Mouse (Mus musculus) kidney, adult 8-10 months (tissue): ENCODE data around the gene Esrrg.
A peak's percentile ranks its signal among the peaks of the same experiment; 100 is the strongest.

Experiments used
- DNase-seq, 2 experiments: peaks; one replicate each; pipeline ENCODE4 v3.0.0; 2022

The Esrrg gene

DNA sequence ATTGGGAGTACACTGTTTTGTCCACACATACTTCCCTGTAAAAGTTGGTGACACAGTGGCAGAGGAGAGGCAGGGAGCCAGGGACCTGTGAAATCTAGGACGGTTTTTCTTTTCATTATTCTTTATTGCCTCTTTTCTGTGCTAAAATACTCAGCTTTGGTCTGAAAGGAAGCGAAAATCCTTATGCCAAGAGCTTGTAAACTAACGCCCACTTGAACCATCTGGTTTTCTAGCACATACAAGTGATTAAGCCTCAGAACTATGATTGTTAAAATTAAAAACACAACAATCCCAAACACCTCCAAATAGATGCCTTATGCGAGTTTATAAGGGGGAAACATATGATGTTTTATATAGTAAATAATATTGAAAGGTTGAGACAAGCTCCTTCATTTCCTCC, 176.6 kb downstream of the Esrrg start:
- no peak for DNase-seq

GRCm38 (mm10) chr1:187787055-187788016, 178.7 kb downstream of the Esrrg start:
- no peak for DNase-seq

DNA sequence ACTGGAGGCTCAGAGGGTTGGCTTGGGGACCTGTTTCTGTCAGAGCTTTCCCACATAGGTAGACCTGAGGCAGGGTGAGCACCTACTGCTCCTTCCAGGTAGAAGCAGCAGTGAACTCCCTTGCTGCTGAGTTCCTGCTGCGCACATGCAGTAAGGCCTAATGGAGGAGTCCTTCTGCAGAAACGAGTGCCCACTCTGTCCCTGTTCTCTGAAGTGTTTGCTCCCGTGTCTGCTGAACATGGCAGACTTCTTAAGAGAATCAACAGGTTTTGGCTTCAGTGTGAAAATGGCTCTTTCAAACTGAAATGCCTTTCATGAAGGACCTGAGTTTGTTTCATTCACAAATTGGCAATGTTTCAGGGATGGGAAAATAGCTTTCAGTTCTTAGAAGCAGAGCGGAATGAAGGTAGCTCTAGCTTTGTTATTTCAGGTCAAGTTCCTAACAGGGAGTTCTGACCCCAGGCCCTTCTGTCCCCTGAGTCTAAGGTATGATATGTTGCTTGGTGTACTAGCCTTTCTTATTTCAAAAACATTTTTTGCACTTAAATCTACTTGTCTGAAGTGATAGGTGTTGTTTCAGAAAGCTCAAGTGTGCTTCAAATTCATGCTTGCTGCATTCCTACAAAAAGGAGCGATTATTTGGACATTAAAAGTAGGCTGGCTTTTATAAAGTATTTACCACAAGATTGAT, 185.8 kb downstream of the Esrrg start:
- DNase-seq: no peak

GRCm38 (mm10) chr1:187795551-187795950, 187.0 kb downstream of the Esrrg start:
- DNase-seq: peak; percentile 40 to 44

- no peak for DNase-seq
These were observed 190.7 kb downstream of the Esrrg start for GRCm38 (mm10) chr1:187799300-187799699.

DNA sequence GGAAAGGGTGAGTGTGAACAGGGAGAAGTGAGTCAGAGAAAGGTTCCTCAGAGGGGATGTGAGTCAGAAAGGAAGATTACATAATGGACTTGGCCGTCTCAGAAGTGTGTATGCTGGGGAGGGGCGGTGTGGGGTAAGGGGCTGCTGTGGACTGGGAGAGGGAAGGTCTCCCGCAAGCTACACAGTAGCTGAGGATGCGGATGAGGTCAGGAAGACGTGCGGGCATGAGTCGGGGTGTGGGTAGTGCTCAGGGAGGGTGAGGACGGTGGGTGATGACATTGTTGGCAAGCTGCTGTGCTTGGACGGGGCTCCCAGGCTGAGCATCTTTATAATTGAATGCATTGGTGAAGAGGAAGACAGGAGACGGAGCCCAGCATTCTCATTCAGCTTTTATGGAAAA, 192.2 kb downstream of the Esrrg start:
- DNase-seq: no peak

- no peak for DNase-seq
These were observed 195.0 kb downstream of the Esrrg start for GRCm38 (mm10) chr1:187803566-187803965.

DNA sequence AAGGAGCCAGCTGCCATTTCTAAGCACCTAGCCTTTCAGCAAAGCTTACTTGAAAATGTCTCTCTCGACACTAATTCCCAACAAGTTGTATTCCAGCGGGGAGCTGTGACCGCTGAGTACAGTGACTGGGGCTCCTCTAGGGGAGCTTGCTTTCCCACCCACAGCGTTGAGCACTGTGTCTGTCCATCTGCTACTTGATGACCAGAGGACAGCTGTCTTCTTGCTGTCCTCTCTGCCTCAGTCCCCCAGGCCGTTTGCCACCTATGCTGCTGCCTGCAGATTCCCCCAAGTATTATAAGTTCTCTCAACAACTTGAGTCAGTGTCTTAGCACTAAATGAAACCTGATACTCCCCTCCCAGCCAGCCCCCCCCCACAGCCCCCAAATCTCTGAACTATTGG, 195.4 kb downstream of the Esrrg start:
- no peak for DNase-seq

DNA sequence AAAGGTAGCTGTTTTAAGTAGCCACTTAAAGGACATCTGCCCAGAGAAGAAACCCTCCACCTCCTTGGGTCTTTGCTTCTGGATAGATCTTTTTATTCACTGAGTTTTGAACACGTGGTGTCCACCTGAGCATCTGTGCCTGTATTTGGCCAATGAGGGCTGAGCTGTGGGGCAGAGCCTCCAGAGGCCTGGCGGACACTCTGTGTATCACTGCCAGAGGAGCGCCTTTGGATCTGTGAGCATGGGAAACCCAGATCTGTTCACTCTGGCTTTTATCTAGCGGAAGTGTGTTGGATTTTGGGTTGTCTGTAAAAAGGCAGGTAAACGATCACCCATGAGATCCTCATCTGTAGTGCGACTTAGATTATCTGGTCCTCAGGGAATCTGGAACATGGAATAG, 196.4 kb downstream of the Esrrg start:
- DNase-seq: no peak

DNA sequence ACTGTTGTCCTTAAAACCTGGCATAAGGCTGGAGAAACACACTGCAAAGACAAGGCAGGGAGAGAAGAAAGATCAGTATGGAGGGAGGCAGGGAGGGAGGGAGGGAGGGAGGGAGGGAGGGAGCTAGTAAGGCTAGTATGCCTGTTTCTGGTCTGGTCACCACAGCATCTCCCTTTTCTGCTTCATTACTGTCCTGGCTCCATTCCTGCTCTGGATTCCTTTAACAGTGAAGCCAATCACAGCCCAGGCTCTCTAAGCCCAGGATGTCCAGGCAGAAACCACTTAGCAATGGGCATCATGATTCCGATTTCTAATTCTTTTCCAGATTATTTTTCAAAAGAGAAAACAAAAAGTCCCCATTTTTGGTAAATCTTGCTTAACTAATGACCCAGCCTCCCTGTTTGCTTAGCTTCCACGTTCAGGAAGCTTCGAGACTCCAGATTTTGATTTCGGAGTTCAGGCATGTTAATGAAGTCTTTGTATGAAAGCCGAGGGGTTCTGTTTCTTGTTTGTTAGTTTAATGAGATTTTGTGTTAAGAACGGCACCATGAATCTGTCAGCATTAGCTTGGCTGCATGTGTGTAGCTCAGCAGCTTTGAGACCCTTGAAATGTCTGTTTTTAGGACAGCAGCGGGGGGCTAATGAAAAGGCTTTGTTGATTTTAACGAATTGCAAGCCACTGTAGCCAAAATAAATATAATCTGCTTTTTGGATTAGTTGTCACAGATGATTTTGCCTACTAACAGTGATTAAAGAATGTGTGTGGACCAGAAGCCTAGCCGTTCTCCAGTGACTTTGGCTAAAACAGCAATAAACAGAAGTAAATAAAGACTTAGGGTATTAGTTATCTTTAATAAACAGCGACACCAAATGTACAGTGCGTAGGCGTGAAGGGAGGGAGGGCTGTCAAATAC, 199.1 kb downstream of the Esrrg start:
- no peak for DNase-seq

- peak in 1 of 2 experiments; percentile 22 for DNase-seq
These were observed 199.9 kb downstream of the Esrrg start for GRCm38 (mm10) chr1:187808391-187808922.

DNA sequence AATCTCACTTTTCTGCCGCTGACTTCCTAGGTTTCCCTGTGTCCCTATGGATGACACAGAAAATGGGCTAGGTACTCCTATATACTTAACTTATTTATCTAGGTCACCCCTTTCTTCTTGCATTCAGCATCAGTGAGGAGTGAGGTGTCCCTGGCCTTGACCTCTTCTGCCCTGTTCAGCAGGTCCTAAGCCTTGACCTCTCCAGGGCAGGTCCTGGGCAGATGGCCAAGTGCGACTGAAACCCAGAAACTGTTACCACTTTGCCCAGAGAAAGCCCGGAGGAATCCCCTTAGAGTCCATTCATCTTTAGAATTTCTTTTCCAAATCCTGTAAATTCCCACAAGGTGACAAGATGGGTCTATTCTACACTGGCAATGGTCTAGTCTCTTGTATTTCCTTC, 201.0 kb downstream of the Esrrg start:
- DNase-seq: peak in 1 of 2 experiments; percentile 42

DNA sequence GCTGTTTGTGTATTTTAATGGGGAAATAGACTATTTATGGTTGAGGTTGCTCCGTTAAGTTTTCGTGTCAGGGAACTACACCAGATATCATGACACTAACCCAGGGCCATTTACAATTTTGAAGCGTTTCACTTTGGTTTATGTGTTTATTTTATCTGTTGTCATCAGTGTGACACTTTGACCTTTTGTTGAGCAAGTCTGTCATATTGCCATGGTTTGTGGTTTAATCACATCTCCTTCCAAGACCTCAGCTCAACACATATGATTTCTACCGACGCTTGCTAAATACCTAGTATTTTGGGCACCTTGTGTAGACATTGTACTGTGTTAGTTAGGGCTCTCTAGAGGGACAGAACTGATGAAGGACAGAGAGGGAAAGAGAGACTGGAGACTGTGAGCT, 210.8 kb downstream of the Esrrg start:
- DNase-seq: no peak

GRCm38 (mm10) chr1:187821368-187821811, 212.8 kb downstream of the Esrrg start:
- DNase-seq: peak; percentile 66 to 67

DNA sequence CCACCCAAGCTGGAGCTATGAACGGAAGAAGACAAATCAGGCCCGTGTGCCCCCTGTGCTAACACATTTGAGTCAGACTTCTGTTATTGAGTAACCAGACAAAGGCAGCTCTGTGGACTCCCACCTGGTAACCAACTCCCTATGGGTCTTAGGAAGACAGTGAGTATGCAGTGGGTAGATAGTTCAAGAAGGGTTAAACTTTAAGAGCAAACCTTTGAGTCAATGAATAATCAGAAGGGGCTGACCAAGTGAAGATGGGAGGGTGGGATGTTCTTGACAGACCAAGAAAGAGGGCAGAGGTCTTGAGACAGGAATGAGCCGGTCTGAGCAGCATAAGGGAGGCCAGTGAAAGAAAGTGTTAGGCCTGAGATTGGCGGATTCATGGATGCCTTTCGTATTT, 214.8 kb downstream of the Esrrg start:
- peak; percentile 74 to 89 for DNase-seq

- DNase-seq: no peak
These were observed 217.0 kb downstream of the Esrrg start for GRCm38 (mm10) chr1:187825421-187826097.

GRCm38 (mm10) chr1:187826140-187826539, 217.5 kb downstream of the Esrrg start:
- DNase-seq: no peak

- peak in 1 of 2 experiments; percentile 57 for DNase-seq
These were observed 218.3 kb downstream of the Esrrg start for GRCm38 (mm10) chr1:187826869-187827268.

- DNase-seq: no peak
These were observed 222.3 kb downstream of the Esrrg start for GRCm38 (mm10) chr1:187830937-187831336.

- DNase-seq: peak; percentile 79 to 86
These were observed 224.3 kb downstream of the Esrrg start for GRCm38 (mm10) chr1:187832851-187833250.

GRCm38 (mm10) chr1:187834576-187834975, 226.0 kb downstream of the Esrrg start:
- DNase-seq: no peak

DNA sequence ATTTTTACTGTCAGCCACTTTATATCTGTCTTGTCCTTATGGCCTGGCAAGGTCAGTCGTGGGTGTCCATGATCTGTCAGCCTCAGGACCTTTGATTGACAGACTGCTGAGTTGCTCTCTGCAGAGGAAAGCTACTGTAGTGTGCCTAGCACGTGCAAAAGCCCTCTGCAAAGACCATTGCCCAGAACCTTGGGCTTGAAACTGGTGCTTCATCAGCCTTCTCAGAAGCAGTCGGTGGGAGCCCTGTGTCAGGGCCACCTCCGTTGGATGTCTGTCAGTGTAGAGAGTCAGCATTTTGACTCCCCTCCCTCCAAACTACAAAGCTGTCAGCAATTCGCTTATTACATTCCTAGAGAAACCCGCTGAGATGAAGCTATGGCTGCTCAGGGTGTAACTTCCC, 227.8 kb downstream of the Esrrg start:
- DNase-seq: no peak
